Mouse (Mus musculus) liver, embryonic 12.5 days (tissue): ENCODE measurements around the gene Pnkd. TPM values are rescaled to one million over a fixed set of nuclear protein-coding genes. Genes with fewer than 3 reads are reported as not detected.
A peak's percentile ranks its signal among the peaks of the same experiment; 100 is the strongest.
"Not testable (repeated sequence)": the region's sequence is repeated elsewhere in the genome, so short reads cannot be mapped to it uniquely, and the experiment has no call there.

Experiments used
- ATAC-seq: fragments of 200-750 bp; cut with Nextera tagmentation; 2 replicates; pipeline ENCODE4 v1.8.0; 2017; ENCODE audit warnings: moderate number of reproducible peaks, mild to moderate bottlenecking, moderate library complexity
- H3K27ac ChIP-seq: fragments of 300-500 bp; sonication (generic); 2 replicates; pipeline ENCODE4 v1.5.1; 2016; ENCODE audit warnings: mild to moderate bottlenecking
- H3K27me3 ChIP-seq: fragments of 300-500 bp; sonication (generic); replicated peaks from 2 replicates; pipeline ENCODE4 v1.6.1; 2016; ENCODE audit warnings: mild to moderate bottlenecking, moderate library complexity
- H3K36me3 ChIP-seq: fragments of 300-500 bp; sonication (generic); 2 replicates; pipeline ENCODE4 v1.6.1; 2016; ENCODE audit warnings: mild to moderate bottlenecking, moderate library complexity
- H3K4me1 ChIP-seq: fragments of 300-500 bp; sonication (generic); 2 replicates; pipeline ENCODE4 v1.6.1; 2016
- H3K4me2 ChIP-seq: fragments of 300-500 bp; sonication (generic); 2 replicates; pipeline ENCODE4 v1.6.1; 2016; ENCODE audit warnings: mild to moderate bottlenecking, moderate library complexity
- H3K4me3 ChIP-seq: fragments of 300-500 bp; sonication (generic); 2 replicates; pipeline ENCODE4 v1.5.1; 2016; ENCODE audit warnings: mild to moderate bottlenecking, moderate library complexity
- H3K9ac ChIP-seq: fragments of 300-500 bp; sonication (generic); 2 replicates; pipeline ENCODE4 v1.6.1; 2016; ENCODE audit warnings: mild to moderate bottlenecking, moderate library complexity
- H3K9me3 ChIP-seq: fragments of 300-500 bp; sonication (generic); replicated peaks from 2 replicates; pipeline ENCODE4 v1.6.1; 2016; ENCODE audit warnings: mild to moderate bottlenecking, moderate library complexity
- WGBS: fragments of 180-500 bp; shearing (Covaris S2); methylation state at CpG from one replicate; pipeline ENCODE4 v1.1.7; 2016; ENCODE audit not compliant: insufficient replicate concordance; 5-methylcytosine and 5-hydroxymethylcytosine counted together
- microRNA counts: library from miRNA; unstranded; fragments of <30 nt; microRNA quantifications from one replicate; lab custom pipeline; 2017
- microRNA-seq: library from miRNA; unstranded; fragments of <30 nt; microRNA quantifications from one replicate; pipeline ENCODE4, GENCODE M21; 2017
- polyA plus RNA-seq: library from polyadenylated mRNA; unstranded; fragments of >200 nt; fragmentation: Nextera tagmentation; extraction: Ambion mirVana; gene quantifications from 2 replicates; pipeline ENCODE4 v1.2.1, GENCODE M21; 2016

Gene Pnkd
- polyA plus RNA-seq, 1 experiment from 2014 or later = 48.7 TPM

DNA sequence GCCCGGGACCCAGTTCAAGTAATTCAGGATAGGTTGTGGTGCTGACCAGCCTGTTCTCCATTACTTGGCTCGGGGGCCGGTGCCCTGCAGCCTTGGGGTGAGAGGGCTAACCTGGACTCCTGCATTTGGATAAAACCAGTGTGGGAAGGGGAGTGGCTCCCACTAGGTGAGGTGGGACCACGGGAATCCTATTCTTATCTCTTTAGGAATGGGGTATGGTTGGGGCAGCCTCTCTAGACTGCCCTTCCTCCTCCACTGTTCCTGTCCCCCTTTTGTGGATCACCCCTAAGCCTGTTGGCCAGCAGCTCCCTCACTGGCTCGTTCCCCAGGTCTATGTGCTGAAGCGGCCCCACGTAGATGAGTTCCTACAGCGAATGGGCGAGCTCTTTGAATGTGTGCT lies 109.6 kb downstream of the Pnkd start:
- H3K27ac ChIP-seq = peak overlapping the region; percentile 97

DNA sequence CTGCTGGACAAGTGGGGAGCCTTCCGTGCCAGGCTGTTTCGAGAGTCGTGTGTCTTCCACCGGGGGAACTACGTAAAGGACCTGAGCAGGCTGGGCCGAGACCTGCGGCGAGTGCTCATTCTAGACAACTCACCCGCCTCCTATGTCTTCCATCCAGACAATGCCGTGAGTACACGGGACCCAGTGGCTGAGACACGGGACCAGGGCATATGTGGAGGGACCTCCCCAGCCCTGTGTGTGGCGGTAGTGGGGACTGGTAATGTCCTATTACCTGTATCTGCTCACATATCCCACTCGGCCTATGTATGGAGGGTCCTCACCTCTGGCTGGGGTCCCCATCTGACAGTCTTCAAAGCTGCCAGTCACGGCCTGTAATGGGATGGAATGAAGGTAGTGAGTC lies 110.1 kb downstream of the Pnkd start:
- Histone ChIP-seq H3K9ac (no peak overlapping the region), H3K4me1 (peaks cover 72% of the 10 kb centered on the region), H3K27ac (peak overlapping the region; percentile 97), H3K36me3 (peaks cover 31% of the 10 kb centered on the region), H3K27me3 (no peaks in the 10 kb centered on the region), H3K4me3 (no peak overlapping the region), H3K4me2 (no peak overlapping the region), H3K9me3 (no peaks in the 10 kb centered on the region)
- ATAC-seq = no peak
- WGBS = 91% methylated on average over 15 of the region's 15 CpGs

More for the DNA sequence above, 109.6 kb downstream of the Pnkd start:
- WGBS = 81% methylated on average over 9 of the region's 9 CpGs
- H3K4me2 ChIP-seq = no peak overlapping the region
- no peaks in the 10 kb centered on the region for H3K27me3 ChIP-seq
- H3K4me3 ChIP-seq = no peak overlapping the region
- no peak overlapping the region for H3K9ac ChIP-seq
- no peaks in the 10 kb centered on the region for H3K9me3 ChIP-seq
- H3K36me3 ChIP-seq = peaks cover 31% of the 10 kb centered on the region
- H3K4me1 ChIP-seq = peaks cover 77% of the 10 kb centered on the region
- ATAC-seq = no peak

- Histone ChIP-seq H3K36me3 (peaks cover 31% of the 10 kb centered on the region), H3K4me2 (no peak overlapping the region), H3K4me1 (peaks cover 69% of the 10 kb centered on the region), H3K9me3 (no peaks in the 10 kb centered on the region), H3K4me3 (no peak overlapping the region), H3K27me3 (no peaks in the 10 kb centered on the region), H3K27ac (peak overlapping the region; percentile 97), H3K9ac (no peak overlapping the region)
- 80% methylated on average over 13 of the region's 13 CpGs for WGBS
- ATAC-seq = no peak
Measured at GRCm38 (mm10) chr1:74395290-74395689, 110.6 kb downstream of the Pnkd start.

DNA sequence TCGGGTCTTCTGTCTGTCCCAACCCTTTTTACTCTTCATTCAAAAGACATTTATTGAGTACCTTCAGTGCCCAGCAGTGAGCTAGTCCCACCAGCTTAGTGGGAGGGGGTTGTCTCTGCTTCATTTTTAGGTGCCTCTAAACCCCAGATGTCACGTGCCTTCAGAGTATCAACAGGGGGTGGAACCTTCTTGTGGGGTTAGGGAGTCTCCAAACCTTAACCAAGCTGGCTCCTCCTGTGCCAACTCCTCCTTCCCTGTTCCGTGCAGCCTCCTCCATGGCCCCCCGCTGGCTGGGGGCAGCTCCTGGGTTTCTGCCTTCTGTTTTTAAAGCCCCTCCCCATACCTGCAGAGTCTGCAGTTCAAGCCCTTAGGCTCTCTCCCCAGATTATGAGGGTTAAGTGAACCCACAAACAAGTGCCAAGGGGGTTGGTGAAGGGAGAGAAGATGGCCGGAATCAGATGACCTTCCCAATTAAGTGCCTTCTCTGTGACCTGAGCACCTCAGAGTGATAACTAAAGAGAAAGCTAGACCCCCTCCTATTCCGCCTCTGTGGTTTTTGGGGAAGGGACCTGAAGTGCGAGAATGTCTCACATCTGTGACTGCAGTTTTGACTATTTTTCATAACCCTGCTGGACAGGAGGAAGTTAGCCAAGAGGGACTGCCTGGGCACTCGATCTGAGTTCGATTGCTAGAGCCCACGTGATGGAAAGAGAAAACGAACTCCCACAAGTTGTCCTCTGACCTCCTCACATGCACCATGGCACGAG lies 111.9 kb downstream of the Pnkd start:
- WGBS = 5% methylated on average over 12 of the region's 12 CpGs
- H3K9me3 ChIP-seq, ATAC-seq, H3K27me3 ChIP-seq: not testable (repeated sequence)
- Histone ChIP-seq H3K4me2 (peak overlapping the region; percentile 86), H3K4me1 (peaks cover 73% of the 10 kb centered on the region), H3K9ac (peak overlapping the region; percentile 64), H3K36me3 (peaks cover 31% of the 10 kb centered on the region), H3K27ac (peak overlapping the region; percentile 94), H3K4me3 (peak overlapping the region; percentile 60)

DNA sequence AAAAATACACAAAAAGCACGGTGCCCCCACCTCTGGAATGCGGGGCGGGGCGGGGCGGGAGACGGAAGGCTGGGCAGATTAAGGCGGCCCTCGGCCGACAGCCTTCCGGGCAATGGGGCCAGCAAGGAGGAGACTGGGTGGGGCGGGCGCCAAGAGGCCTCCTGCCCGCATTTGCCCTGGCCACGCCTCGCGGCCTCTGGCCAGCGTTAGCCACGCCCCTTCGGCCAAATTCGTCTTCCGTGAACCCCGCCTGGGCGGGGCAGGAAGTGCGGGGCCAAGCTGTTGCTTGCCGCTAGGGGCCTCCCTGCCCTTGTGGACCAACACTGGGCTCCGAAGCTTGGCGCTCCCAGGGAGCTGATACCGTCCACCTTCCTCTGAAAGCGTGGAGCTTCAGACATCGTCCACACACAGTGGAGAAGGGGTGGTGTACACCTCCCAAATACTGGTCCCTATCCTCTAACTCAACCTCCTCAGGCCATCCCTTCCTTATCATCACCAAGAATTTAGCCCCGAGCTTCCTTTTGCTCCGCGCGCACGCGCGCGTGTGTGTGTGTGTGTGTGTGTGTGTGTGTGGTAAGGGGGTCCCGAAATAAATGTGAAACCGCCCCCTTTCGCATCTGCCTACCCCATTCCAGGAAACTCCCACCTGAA lies 112.7 kb downstream of the Pnkd start:
- H3K4me3 ChIP-seq = peak overlapping the region; percentile 60
- peaks cover 78% of the 10 kb centered on the region for H3K4me1 ChIP-seq
- ATAC-seq = peak; percentile 90
- WGBS = 0% methylated on average over 41 of the region's 41 CpGs
- H3K4me2 ChIP-seq = peak overlapping the region; percentile 86
- H3K36me3 ChIP-seq = peaks cover 31% of the 10 kb centered on the region
- no peaks in the 10 kb centered on the region for H3K27me3 ChIP-seq
- H3K27ac ChIP-seq = peak overlapping the region; percentile 94
- H3K9me3 ChIP-seq = no peaks in the 10 kb centered on the region
- peak overlapping the region; percentile 75 for H3K9ac ChIP-seq

- no peaks in the 10 kb centered on the region for H3K27me3 ChIP-seq
- peak overlapping the region; percentile 60 for H3K4me3 ChIP-seq
- H3K4me1 ChIP-seq = peaks cover 73% of the 10 kb centered on the region
- H3K9me3 ChIP-seq = no peaks in the 10 kb centered on the region
- H3K36me3 ChIP-seq = peaks cover 30% of the 10 kb centered on the region
- H3K4me2 ChIP-seq = peak overlapping the region; percentile 86
- WGBS = 3% methylated on average over 11 of the region's 11 CpGs
- H3K9ac ChIP-seq = peak overlapping the region; percentile 75
- H3K27ac ChIP-seq = peak overlapping the region; percentile 94
- peak; percentile 23 for ATAC-seq
Measured at GRCm38 (mm10) chr1:74397919-74398451, 113.3 kb downstream of the Pnkd start.

DNA sequence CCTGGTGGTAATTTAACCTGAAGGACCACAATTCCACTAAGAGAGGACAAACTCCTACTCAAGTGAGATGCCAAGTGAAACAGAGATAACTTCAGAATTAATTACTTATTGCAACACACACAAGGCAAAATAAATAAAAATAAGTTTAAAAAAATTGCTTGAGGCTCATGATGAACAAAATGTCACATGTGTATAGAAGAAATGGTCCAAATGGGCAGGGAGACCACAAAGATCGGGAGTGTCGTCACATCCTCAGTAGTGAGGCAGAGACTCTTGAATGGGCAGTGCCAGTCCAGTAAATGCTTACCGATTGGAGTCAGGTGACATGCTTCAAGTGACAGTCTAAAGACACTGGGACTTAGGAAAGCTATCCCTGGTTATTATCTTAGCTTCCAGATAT lies 115.8 kb downstream of the Pnkd start:
- H3K4me2 ChIP-seq = peak overlapping the region; percentile 68
- H3K36me3 ChIP-seq = peaks cover 5% of the 10 kb centered on the region
- H3K4me1 ChIP-seq = peaks cover 49% of the 10 kb centered on the region
- H3K27ac ChIP-seq = peak overlapping the region; percentile 77
- H3K9ac ChIP-seq = no peak overlapping the region
- ATAC-seq = no peak
- H3K9me3 ChIP-seq = no peaks in the 10 kb centered on the region
- WGBS = 75% methylated on average over 3 of the region's 3 CpGs
- H3K4me3 ChIP-seq = no peak overlapping the region
- no peaks in the 10 kb centered on the region for H3K27me3 ChIP-seq

GRCm38 (mm10) chr1:74401015-74401702 lies 116.4 kb downstream of the Pnkd start:
- Histone ChIP-seq H3K9ac (peak overlapping the region; percentile 59), H3K27ac (peak overlapping the region; percentile 77), H3K4me1 (peaks cover 48% of the 10 kb centered on the region), H3K4me3 (peak overlapping the region; percentile 36), H3K4me2 (peak overlapping the region; percentile 68), H3K9me3 (no peaks in the 10 kb centered on the region), H3K27me3 (no peaks in the 10 kb centered on the region), H3K36me3 (no peaks in the 10 kb centered on the region)
- no peak for ATAC-seq
- WGBS = 32% methylated on average over 16 of the region's 16 CpGs

MicroRNAs encoded within 50 kb of the gene (microRNA counts, 519-probe panel; counts per million panel counts)
- 2,753 counts per million, percentile 72 among the panel's probes with 10 or more counts for microRNA mmu-miR-26b (lab: Ali Mortazavi, UCI)

Small RNA genes lying within 50 kb of the gene (microRNA-seq; reads per million reads assigned to microRNA genes)
- gene Mir26b = 47,394 reads per million, percentile 99 among the genes with 10 or more reads in this experiment

Other genes starting within 250 kb of the Pnkd start
- 13.1 and 16.1 TPM in 2 replicates for gene Tns1, start 160.5 kb upstream of the Pnkd start, polyA plus RNA-seq
- gene Rufy4, start 159.4 kb upstream of the Pnkd start, polyA plus RNA-seq = 0.16 and 0.20 TPM in 2 replicates
- 0.65 and 0.97 TPM in 2 replicates for gene Cxcr2, start 130.9 kb upstream of the Pnkd start, polyA plus RNA-seq
- not detected in 2 replicates for gene Cxcr1, start 90.3 kb upstream of the Pnkd start, polyA plus RNA-seq
- gene Arpc2, start 48.8 kb upstream of the Pnkd start, polyA plus RNA-seq = 268 and 269 TPM in 2 replicates
- 1.2 and 1.5 TPM in 2 replicates for gene Gpbar1, start 6.4 kb upstream of the Pnkd start, polyA plus RNA-seq
- 119 and 120 TPM in 2 replicates for gene Aamp, start 192 bp upstream of the Pnkd start, polyA plus RNA-seq
- 17.5 and 18.6 TPM in 2 replicates for gene Tmbim1, start 20.7 kb downstream of the Pnkd start, polyA plus RNA-seq
- gene Catip, start 77.2 kb downstream of the Pnkd start, polyA plus RNA-seq = 0.11 and 0.14 TPM in 2 replicates
- gene Slc11a1, start 90.3 kb downstream of the Pnkd start, polyA plus RNA-seq = 8.6 and 9.0 TPM in 2 replicates
- gene Ctdsp1, start 106.6 kb downstream of the Pnkd start, polyA plus RNA-seq = 42.0 and 42.4 TPM in 2 replicates
- gene Vil1, start 124.4 kb downstream of the Pnkd start, polyA plus RNA-seq = 0.81 and 0.93 TPM in 2 replicates
- 51.6 and 52.4 TPM in 2 replicates for gene Cnot9, start 221.1 kb downstream of the Pnkd start, polyA plus RNA-seq